Mouse (Mus musculus) olfactory bulb, adult 2 months (tissue): ENCODE data around the gene R3hdml.

Experiments used
- CTCF ChIP-seq: fragments of 200-500 bp; IDR thresholded peaks from 2 replicates; pipeline ENCODE4 v1.5.1; 2012; ENCODE audit warnings: low read depth, mild to moderate bottlenecking, low read length, moderate library complexity; ENCODE audit not compliant: insufficient read depth
- POLR2A ChIP-seq: fragments of 200-500 bp; IDR thresholded peaks from 2 replicates; pipeline ENCODE4 v1.6.1; 2012; ENCODE audit warnings: mild to moderate bottlenecking, low read depth, low read length, moderate library complexity; ENCODE audit not compliant: insufficient read depth

DNA sequence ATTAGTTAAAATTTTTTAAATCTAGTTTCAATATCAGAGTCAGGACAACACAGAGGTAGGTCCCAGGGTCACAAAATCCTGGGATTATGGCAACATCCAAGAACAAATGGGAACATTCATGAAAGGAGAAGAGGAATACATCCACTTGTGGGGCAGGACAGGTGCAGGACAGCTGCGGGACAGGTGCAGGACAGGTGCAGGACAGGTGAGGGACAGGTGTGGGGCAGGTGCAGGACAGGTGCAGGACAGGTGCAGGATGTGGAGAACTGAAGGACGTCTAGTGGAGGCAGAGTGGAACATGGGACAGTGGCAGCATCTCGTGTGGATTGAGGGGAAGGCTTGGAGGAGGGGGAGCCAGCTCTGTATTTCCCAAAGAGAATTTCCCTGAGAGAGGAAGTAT is 42.8 kb upstream of the R3hdml start:
- TF ChIP-seq CTCF, result no peak
- no peak for TF ChIP-seq POLR2A
